Mouse (Mus musculus) embryonic fibroblast, embryonic 13.5 days (primary cell): ENCODE measurements at regions not wholly inside any gene's neighbourhood (a gene's known extent, or its start where the extent isn't known, plus 50 kb on each side); places are given as distances from the start of the nearest gene placed in this dataset.

ENCODE experiments used
- H3K27ac ChIP-seq: 2 replicates; pipeline ENCODE4 v1.5.1; 2012; ENCODE audit warnings: low read length, control low read depth, inconsistent platforms; ENCODE audit not compliant: insufficient read depth
- H3K4me1 ChIP-seq: 2 replicates; pipeline ENCODE4 v1.6.1; 2011; ENCODE audit warnings: low read length; ENCODE audit not compliant: control insufficient read depth, insufficient read depth
- H3K4me3 ChIP-seq: 2 replicates; pipeline ENCODE4 v1.5.1; 2011; ENCODE audit warnings: mild to moderate bottlenecking, control low read depth, low read length; ENCODE audit not compliant: insufficient read depth
- CTCF ChIP-seq: IDR thresholded peaks from 2 replicates; pipeline ENCODE4 v1.5.1; 2011; ENCODE audit warnings: mild to moderate bottlenecking, control low read depth, low read length, moderate library complexity, borderline replicate concordance; ENCODE audit not compliant: insufficient read depth
- POLR2A ChIP-seq: IDR thresholded peaks from 2 replicates; pipeline ENCODE4 v1.6.1; 2011; ENCODE audit warnings: low read depth, mild to moderate bottlenecking, control low read depth, low read length, moderate library complexity

GRCm38 (mm10) chr11:111844382-111845027, 778.5 kb downstream of the Kcnj2 start:
- Histone ChIP-seq H3K4me3 (no peak overlapping the region), H3K27ac (no peak overlapping the region), H3K4me1 (no peaks in the 10 kb centered on the region)
- no peak for TF ChIP-seq CTCF
- TF ChIP-seq POLR2A = no peak

- Histone ChIP-seq H3K4me3 (no peak overlapping the region), H3K27ac (no peak overlapping the region), H3K4me1 (peaks cover 3% of the 10 kb centered on the region)
- TF ChIP-seq CTCF (no peak), POLR2A (no peak)
These were observed 791.3 kb downstream of the Kcnj2 start for GRCm38 (mm10) chr11:111857288-111857687.

DNA sequence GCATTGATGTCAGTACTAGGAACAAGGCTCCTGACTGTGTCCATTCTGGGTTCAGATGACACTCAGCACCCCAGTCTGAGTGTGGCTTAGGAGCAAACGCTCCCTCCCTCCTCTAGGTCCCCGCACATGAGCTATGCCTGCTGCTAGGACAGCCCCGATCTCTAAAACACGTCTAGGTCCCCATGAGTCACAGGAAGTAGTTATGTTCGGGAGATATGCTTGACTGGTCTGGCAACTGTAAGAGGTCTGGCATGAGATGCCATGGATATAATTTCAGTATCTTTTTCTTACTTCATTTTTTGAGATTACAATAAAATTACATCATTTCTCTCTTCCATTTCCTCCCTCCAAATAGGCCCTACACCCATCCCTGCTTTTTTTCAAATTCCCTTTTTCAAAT, 792.1 kb downstream of the Kcnj2 start:
- TF ChIP-seq POLR2A = no peak
- no peak for TF ChIP-seq CTCF
- H3K4me1 ChIP-seq = peaks cover 3% of the 10 kb centered on the region
- H3K4me3 ChIP-seq = no peak overlapping the region
- H3K27ac ChIP-seq = no peak overlapping the region

GRCm38 (mm10) chr11:111865143-111865542, 799.2 kb downstream of the Kcnj2 start:
- no peaks in the 10 kb centered on the region for H3K4me1 ChIP-seq
- H3K27ac ChIP-seq = no peak overlapping the region
- TF ChIP-seq CTCF = no peak
- no peak for TF ChIP-seq POLR2A
- H3K4me3 ChIP-seq = no peak overlapping the region

DNA sequence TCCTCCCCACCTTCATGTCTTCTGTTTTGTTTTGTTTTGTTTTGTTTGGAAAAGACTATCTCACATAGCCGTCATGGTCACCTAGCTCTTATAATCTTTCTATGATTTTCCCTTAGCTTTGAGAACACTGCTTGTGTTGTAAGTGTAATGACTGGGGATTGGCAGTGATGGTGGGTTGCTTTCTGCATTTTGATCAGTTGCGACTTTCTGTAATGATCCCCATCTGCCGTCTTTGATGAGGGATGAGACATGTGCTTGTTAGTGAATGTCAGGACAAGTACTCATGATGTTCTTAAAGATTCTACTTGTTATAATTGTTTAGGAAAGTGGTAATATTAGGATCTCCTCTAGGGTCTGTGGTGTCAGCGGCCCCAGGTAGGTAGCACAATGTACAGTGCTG, 809.4 kb downstream of the Kcnj2 start:
- TF ChIP-seq CTCF = no peak
- Histone ChIP-seq H3K27ac (no peak overlapping the region), H3K4me1 (no peaks in the 10 kb centered on the region)

GRCm38 (mm10) chr11:111880146-111880545, 814.2 kb downstream of the Kcnj2 start:
- H3K27ac ChIP-seq = peak overlapping the region; percentile 30; the same call in 1 of the 2 replicates
- no peak for TF ChIP-seq POLR2A
- TF ChIP-seq CTCF = no peak
- H3K4me1 ChIP-seq = no peaks in the 10 kb centered on the region
- no peak overlapping the region for H3K4me3 ChIP-seq

More for the DNA sequence above, 809.4 kb downstream of the Kcnj2 start:
- H3K4me3 ChIP-seq = no peak overlapping the region

DNA sequence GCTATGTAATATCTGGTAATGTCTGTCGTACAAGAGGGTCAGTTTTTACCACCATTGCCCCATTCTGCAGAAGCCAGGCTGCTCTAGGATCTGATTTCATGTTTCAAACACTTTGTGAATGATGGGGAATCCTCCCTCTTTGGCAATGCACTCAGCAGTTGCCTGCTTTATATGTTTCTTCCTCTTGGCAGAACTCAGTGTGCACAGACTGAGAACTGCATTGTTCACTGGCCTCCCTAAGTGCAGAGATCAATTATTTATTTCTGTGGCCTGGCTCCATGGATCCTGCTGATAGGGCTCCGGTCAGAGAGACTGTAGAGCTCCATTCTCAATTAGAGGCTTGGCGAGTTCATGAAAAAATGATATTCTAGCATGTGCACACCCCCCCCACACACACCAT, 824.1 kb downstream of the Kcnj2 start:
- H3K4me3 ChIP-seq = no peak overlapping the region
- no peak overlapping the region for H3K27ac ChIP-seq
- H3K4me1 ChIP-seq = no peaks in the 10 kb centered on the region
- TF ChIP-seq POLR2A = no peak
- TF ChIP-seq CTCF = no peak

DNA sequence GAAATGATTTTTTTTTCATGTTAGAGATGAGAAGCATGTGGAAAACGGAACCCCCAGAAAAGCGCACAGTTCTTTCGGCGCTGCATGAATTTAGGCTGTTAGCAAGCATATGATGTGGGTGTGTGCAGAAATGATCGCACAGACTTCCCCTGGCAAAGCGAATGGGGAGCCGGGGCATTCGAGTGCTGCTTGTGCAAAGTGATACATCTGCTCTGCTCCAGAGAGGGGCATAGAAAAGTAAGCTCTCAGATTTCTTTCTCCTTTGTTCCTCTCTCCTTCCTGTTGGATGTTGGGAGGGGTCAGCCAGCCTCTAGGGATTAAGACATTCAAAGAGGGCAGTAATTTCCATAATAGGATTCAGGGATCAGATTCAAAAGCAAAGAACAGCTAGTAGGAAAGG, 827.9 kb downstream of the Kcnj2 start:
- TF ChIP-seq CTCF (no peak), POLR2A (no peak)
- Histone ChIP-seq H3K27ac (no peak overlapping the region), H3K4me1 (no peaks in the 10 kb centered on the region), H3K4me3 (no peak overlapping the region)

GRCm38 (mm10) chr11:111895221-111896200, 829.5 kb downstream of the Kcnj2 start:
- no peak overlapping the region for H3K4me3 ChIP-seq
- no peak for TF ChIP-seq CTCF
- TF ChIP-seq POLR2A = no peak
- H3K27ac ChIP-seq = no peak overlapping the region
- H3K4me1 ChIP-seq = no peaks in the 10 kb centered on the region

DNA sequence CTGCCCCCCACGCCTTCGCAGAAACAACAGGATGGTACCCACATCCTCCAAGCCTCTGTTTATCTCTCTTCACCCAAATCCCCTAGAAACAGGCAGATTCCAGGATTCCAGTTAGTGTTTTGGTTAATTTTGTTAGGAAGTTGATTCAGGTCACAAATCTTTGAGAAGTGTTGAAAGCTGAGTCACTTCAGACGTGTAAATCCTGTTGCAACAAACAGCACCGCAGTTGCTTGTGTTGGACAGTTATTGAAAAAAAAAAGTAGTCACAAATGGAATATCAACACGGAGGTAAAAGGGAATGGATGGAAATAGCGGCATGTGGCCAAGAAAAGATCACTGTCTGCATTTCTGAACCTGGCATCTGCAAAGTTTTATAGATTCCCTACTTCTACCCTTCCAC, 831.0 kb downstream of the Kcnj2 start:
- no peaks in the 10 kb centered on the region for H3K4me1 ChIP-seq
- TF ChIP-seq POLR2A (no peak), CTCF (no peak)
- H3K4me3 ChIP-seq = no peak overlapping the region
- no peak overlapping the region for H3K27ac ChIP-seq
